Mouse (Mus musculus): ENCODE measurements around the gene Itprid1.

GRCm38 (mm10) chr6:55950345-55951110 lies 113.8 kb downstream of the Itprid1 start:
- TF ChIP-seq HCFC1 (IDR thresholded peaks at IDR 0.05; ENCODE audit: borderline replicate concordance, insufficient read depth, low read length) (no peak), CHD2 (IDR thresholded peaks at IDR 0.05; ENCODE audit: low read depth, low read length) (no peak), ZNF384 (IDR thresholded peaks at IDR 0.05; ENCODE audit: low read depth, low read length) (no peak), MAFK (IDR thresholded peaks at IDR 0.05; ENCODE audit: insufficient read depth, low read depth, low read length) (no peak), ZC3H11A (IDR thresholded peaks at IDR 0.05; ENCODE audit: borderline replicate concordance, low read depth, low read length) (peak; percentile 88)

All from ES-E14 (cell line).